In the genomic region with DNA sequence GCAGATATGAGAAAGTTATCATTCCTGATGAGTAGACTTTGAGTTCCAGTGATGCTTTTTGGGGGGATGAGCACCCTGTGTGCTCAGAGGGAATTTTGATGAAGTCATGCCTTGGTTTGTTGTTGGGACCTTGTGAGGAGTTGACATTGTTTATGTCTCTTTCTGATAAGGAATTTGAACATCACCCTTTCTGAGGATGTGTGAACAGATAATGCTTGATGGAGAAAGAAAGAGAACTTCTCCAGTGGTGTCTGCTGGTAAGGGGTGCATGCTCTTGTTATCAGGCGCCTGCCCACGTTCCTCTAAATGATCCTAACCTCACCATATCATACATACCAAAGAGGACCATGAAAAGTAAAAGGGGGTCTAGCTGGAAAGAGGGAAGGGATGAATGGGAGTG, we compare ENCODE assay signal across 27 mouse cellular contexts.
"Had no signal": no experiment of that assay in that cellular context is flagged by ENCODE, and none has a peak within 500 bp of the region (broad histone marks: within the 10 kb centered on the region; RNA-seq: fewer than 3 reads in every experiment).

No protein-coding gene starts in this region.

- H3K9me3 ChIP-seq: limb, embryonic 10.5 days; limb, embryonic 12.5 days; limb, embryonic 13.5 days; limb, embryonic 15.5 days; liver, embryonic 12.5 days; liver, embryonic 13.5 days; liver, embryonic 15.5 days; lung, embryonic 15.5 days; megakaryocyte, embryonic 14.5 days; midbrain, embryonic 10.5 days; midbrain, embryonic 12.5 days; midbrain, embryonic 13.5 days; midbrain, embryonic 15.5 days had no signal

- H3K4me1 ChIP-seq: liver, embryonic 12.5 days; liver, embryonic 13.5 days; liver, embryonic 15.5 days; lung, embryonic 15.5 days had no signal

- H3K27ac ChIP-seq: limb, embryonic 10.5 days; limb, embryonic 12.5 days; limb, embryonic 13.5 days; limb, embryonic 15.5 days; liver, embryonic 12.5 days; liver, embryonic 13.5 days; liver, embryonic 14.5 days; liver, embryonic 15.5 days; lung, embryonic 15.5 days; macrophage; midbrain, embryonic 12.5 days; midbrain, embryonic 13.5 days; midbrain, embryonic 15.5 days had no signal

- H3K27me3 ChIP-seq: limb, embryonic 12.5 days; limb, embryonic 13.5 days; limb, embryonic 15.5 days; liver, embryonic 12.5 days; liver, embryonic 13.5 days; liver, embryonic 15.5 days; lung, embryonic 15.5 days; megakaryocyte, embryonic 14.5 days; midbrain, embryonic 12.5 days; midbrain, embryonic 13.5 days; midbrain, embryonic 15.5 days had no signal

- H3K36me3 ChIP-seq: limb, embryonic 10.5 days; limb, embryonic 12.5 days; limb, embryonic 13.5 days; limb, embryonic 15.5 days; liver, embryonic 12.5 days; liver, embryonic 13.5 days; liver, embryonic 15.5 days; lung, embryonic 15.5 days; midbrain, embryonic 10.5 days; midbrain, embryonic 12.5 days; midbrain, embryonic 13.5 days; midbrain, embryonic 15.5 days had no signal

- DNase-seq: left cerebral cortex, postnatal 4 days; liver; liver, embryonic 13.5 days; liver, postnatal 0 days; lung, adult 18-20 months; lung, adult 2 months; lung, embryonic 14.5 days; lung, postnatal 10 days; lung, postnatal 14 days; lung, postnatal 36 days; lung, postnatal 4 days; midbrain, embryonic 14.5 days had no signal

- H3K9ac ChIP-seq: limb, embryonic 12.5 days; limb, embryonic 13.5 days; limb, embryonic 15.5 days; liver, embryonic 12.5 days; liver, embryonic 13.5 days; liver, embryonic 14.5 days; liver, embryonic 15.5 days; liver, postnatal 0 days; lung, embryonic 14.5 days; lung, embryonic 15.5 days; midbrain, embryonic 12.5 days; midbrain, embryonic 13.5 days; midbrain, embryonic 15.5 days had no signal

- H3K4me3 ChIP-seq: limb, embryonic 10.5 days; limb, embryonic 12.5 days; limb, embryonic 13.5 days; limb, embryonic 15.5 days; liver, embryonic 12.5 days; liver, embryonic 13.5 days; liver, embryonic 15.5 days; lung, embryonic 15.5 days; megakaryocyte, embryonic 14.5 days; midbrain, embryonic 10.5 days; midbrain, embryonic 12.5 days; midbrain, embryonic 13.5 days; midbrain, embryonic 15.5 days; myocyte had no signal
